Mouse (Mus musculus): ENCODE measurements around the gene Acvr1b. TPM values are rescaled to one million over a fixed set of nuclear protein-coding genes. Genes with fewer than 3 reads are reported as not detected.

The Acvr1b gene
- total and polyA plus RNA-seq, 3 experiments: 2.7 to 4.8 (median 2.9) TPM

DNA sequence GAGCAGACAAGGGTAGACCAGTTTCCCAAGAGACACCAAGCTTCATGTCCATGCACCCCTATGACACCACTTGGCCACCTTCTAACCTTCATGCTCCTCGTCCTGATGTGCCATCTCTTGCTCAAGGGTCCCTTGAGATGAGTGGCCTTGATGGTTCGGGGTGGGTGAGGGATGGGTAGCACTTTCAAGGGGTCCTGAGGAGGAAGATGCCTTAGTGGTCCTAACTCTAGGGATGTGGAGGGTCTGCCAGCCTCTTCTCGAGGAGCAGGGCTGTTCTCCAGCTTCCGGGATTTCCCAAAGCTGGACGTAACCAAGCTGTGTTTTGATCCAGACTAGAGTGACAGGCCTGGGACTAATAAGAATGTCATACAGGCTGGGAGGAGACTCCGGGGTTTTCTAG lies 48.3 kb upstream of the Acvr1b start:
- dilution Hi-C loops (cut with MboI; ENCODE audit: extremely low pct_ligation_motif_present, extremely low pct_unique_long_range_greater_than_20kb, low sequenced_read_pairs) (no loop called here), in situ Hi-C loops (cut with MboI; ENCODE audit: low pct_ligation_motif_present, low pct_unique_long_range_greater_than_20kb, low sequenced_read_pairs) (no loop called here)
- Histone ChIP-seq H3K4me2 (ENCODE audit: insufficient read depth, low read depth, poor library complexity, severe bottlenecking) (no peak overlapping the region), H3K4me3 (replicated peaks in 1 of 3; ENCODE audit: low read depth in 2 of 3, low read length in 2 of 3, poor library complexity in 1 of 3) (no peak overlapping the region), H3K9me3 (replicated peaks; ENCODE audit: low read length) (peaks cover 12% of the 10 kb centered on the region), H3K79me2 (replicated peaks; ENCODE audit: control insufficient read depth, extremely low read depth, insufficient read depth, poor library complexity, severe bottlenecking) (no peaks in the 10 kb centered on the region), H3K27ac (ENCODE audit: insufficient read depth, low read depth) (no peak overlapping the region), H3K36me3 (replicated peaks in 1 of 2; ENCODE audit: control insufficient read depth in 1 of 2, insufficient read depth in 1 of 2, low read length in 1 of 2) (no peaks in the 10 kb centered on the region), H3K9ac (ENCODE audit: insufficient read depth, low read depth) (no peak overlapping the region), H3K27me3 (replicated peaks) (peaks cover 68% of the 10 kb centered on the region), H3K4me1 (ENCODE audit: control insufficient read depth in 1 of 2, insufficient read depth in 2 of 2) (peaks cover 2 to 14% of the 10 kb centered on the region in 2 experiments; a peak in 3 of 4 replicates)
- no peak for TF ChIP-seq ZKSCAN1 (IDR thresholded peaks at IDR 0.05; ENCODE audit: borderline replicate concordance, low read depth, low read length)
- no peak for TF ChIP-seq POLR2A (IDR thresholded peaks at IDR 0.05; ENCODE audit: low read depth, low read length)
- no peak for TF ChIP-seq ZMIZ1 (IDR thresholded peaks at IDR 0.05; ENCODE audit: low read depth, low read length)
- TF ChIP-seq MAFK (IDR thresholded peaks at IDR 0.05; ENCODE audit: insufficient replicate concordance, low read length): no peak
- no peak for TF ChIP-seq TCF12 (IDR thresholded peaks at IDR 0.05; ENCODE audit: low read depth, low read length)
- no peak for TF ChIP-seq HCFC1 (IDR thresholded peaks at IDR 0.05; ENCODE audit: low read depth, low read length)
- TF ChIP-seq ETS1 (conservative IDR thresholded peaks at IDR 0.05; ENCODE audit: low read depth, low read length): no peak
- TF ChIP-seq TBP (conservative IDR thresholded peaks at IDR 0.05; ENCODE audit: low read depth, low read length): no peak
- no peak for TF ChIP-seq EP300 (IDR thresholded peaks at IDR 0.05; ENCODE audit: low read length)
- no peak for TF ChIP-seq GABPA (IDR thresholded peaks at IDR 0.05; ENCODE audit: insufficient replicate concordance, low read depth, low read length)
- no peak for TF ChIP-seq NRF1 (IDR thresholded peaks at IDR 0.05; ENCODE audit: low read depth, low read length)
- no peak for TF ChIP-seq NELFE (IDR thresholded peaks at IDR 0.05; ENCODE audit: low read depth, low read length)
- DNase-seq (ENCODE audit: extremely low read depth): no peak

DNA sequence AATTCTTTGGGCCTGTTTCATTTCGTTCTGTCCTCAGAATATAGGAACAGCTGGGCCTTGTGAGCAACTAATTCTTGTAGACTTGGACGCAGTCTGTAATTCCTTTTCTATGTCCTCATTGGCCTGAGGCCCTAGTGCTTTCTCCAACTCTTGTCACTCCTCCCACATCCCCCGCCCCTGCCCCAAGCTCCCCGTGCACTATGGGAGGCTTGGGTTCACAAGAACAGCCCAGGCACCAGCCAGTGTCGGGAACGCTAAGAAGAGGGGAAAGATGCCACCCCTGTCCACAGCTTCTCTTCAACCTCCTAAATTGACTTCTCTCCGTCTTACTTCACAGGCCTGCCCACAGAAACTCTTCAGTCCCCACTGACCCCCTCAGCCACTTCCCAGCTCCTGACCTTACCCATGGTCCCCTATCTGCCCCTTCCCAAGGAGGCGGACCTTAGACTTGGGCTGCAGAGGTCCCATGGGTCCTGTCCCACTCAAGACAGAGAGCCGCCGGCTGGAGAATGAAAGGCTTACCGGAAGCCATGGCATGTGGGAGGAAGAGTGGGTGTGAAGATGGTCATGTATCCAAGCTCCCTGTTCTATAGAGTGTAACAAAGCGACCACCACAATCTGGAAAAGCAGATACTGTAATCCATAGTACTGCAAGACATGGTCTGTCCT lies 46.9 kb upstream of the Acvr1b start:
- Histone ChIP-seq H3K9ac (ENCODE audit: insufficient read depth, low read depth) (no peak overlapping the region), H3K27ac (ENCODE audit: insufficient read depth, low read depth) (no peak overlapping the region), H3K9me3 (replicated peaks; ENCODE audit: low read length) (peaks cover 12% of the 10 kb centered on the region), H3K36me3 (replicated peaks in 1 of 2; ENCODE audit: control insufficient read depth in 1 of 2, insufficient read depth in 1 of 2, low read length in 1 of 2) (no peaks in the 10 kb centered on the region), H3K4me2 (ENCODE audit: insufficient read depth, low read depth, poor library complexity, severe bottlenecking) (no peak overlapping the region), H3K79me2 (replicated peaks; ENCODE audit: control insufficient read depth, extremely low read depth, insufficient read depth, poor library complexity, severe bottlenecking) (no peaks in the 10 kb centered on the region), H3K27me3 (replicated peaks) (peaks cover 60% of the 10 kb centered on the region), H3K4me3 (replicated peaks in 1 of 3; ENCODE audit: low read depth in 2 of 3, low read length in 2 of 3, poor library complexity in 1 of 3) (no peak overlapping the region), H3K4me1 (ENCODE audit: control insufficient read depth in 1 of 2, insufficient read depth in 2 of 2) (peaks cover 6 to 12% of the 10 kb centered on the region in 2 experiments)
- no peak for TF ChIP-seq SMC3 (IDR thresholded peaks at IDR 0.05; ENCODE audit: low read depth, low read length)
- TF ChIP-seq NRF1 (IDR thresholded peaks at IDR 0.05; ENCODE audit: low read depth, low read length): no peak
- TF ChIP-seq KAT2A (IDR thresholded peaks at IDR 0.05; ENCODE audit: insufficient replicate concordance, low read length): no peak
- TF ChIP-seq IRF4 (IDR thresholded peaks at IDR 0.05; ENCODE audit: low read depth, low read length): no peak
- TF ChIP-seq JUND (conservative IDR thresholded peaks at IDR 0.05; ENCODE audit: low read depth, low read length): no peak
- no peak for TF ChIP-seq CHD1 (IDR thresholded peaks at IDR 0.05; ENCODE audit: low read depth, low read length)
- TF ChIP-seq MAFK (IDR thresholded peaks at IDR 0.05; ENCODE audit: insufficient replicate concordance, low read length): no peak
- TF ChIP-seq ZC3H11A (IDR thresholded peaks at IDR 0.05; ENCODE audit: low read depth, low read length): no peak
- TF ChIP-seq USF2 (conservative IDR thresholded peaks at IDR 0.05; ENCODE audit: low read depth, low read length): no peak
- no peak for TF ChIP-seq POLR2AphosphoS2 (IDR thresholded peaks at IDR 0.05; ENCODE audit: low read depth, low read length)
- no peak for TF ChIP-seq JUN (IDR thresholded peaks at IDR 0.05; ENCODE audit: insufficient read depth, low read depth, low read length)
- TF ChIP-seq EP300 (IDR thresholded peaks at IDR 0.05; ENCODE audit: low read length): no peak
- no peak for TF ChIP-seq TCF12 (IDR thresholded peaks at IDR 0.05; ENCODE audit: low read depth, low read length)
- no peak for TF ChIP-seq NELFE (IDR thresholded peaks at IDR 0.05; ENCODE audit: low read depth, low read length)
- no peak for TF ChIP-seq USF1 (IDR thresholded peaks at IDR 0.05; ENCODE audit: low read depth, low read length)
- no peak for TF ChIP-seq GABPA (IDR thresholded peaks at IDR 0.05; ENCODE audit: insufficient replicate concordance, low read depth, low read length)
- TF ChIP-seq ELF1 (IDR thresholded peaks at IDR 0.05; ENCODE audit: low read depth, low read length): no peak
- TF ChIP-seq POLR2A (IDR thresholded peaks at IDR 0.05; ENCODE audit: low read depth, low read length): no peak
- no peak for TF ChIP-seq ETS1 (conservative IDR thresholded peaks at IDR 0.05; ENCODE audit: low read depth, low read length)
- no peak for TF ChIP-seq MAX (IDR thresholded peaks at IDR 0.05; ENCODE audit: low read length)
- no peak for DNase-seq (ENCODE audit: extremely low read depth)
- in situ Hi-C loops (cut with MboI; ENCODE audit: low pct_ligation_motif_present, low pct_unique_long_range_greater_than_20kb, low sequenced_read_pairs) (no loop called here), dilution Hi-C loops (cut with MboI; ENCODE audit: extremely low pct_ligation_motif_present, extremely low pct_unique_long_range_greater_than_20kb, low sequenced_read_pairs) (no loop called here)
